Mouse (Mus musculus) frontal cortex, postnatal 25 days (tissue): ENCODE measurements around the gene Cep57l1.

Experiments
- DNase-seq, 2 experiments: peaks; one replicate each; pipeline ENCODE4 v3.0.0; 2022; ENCODE audit warnings: low spot score in 2 of 2

Gene Cep57l1

GRCm38 (mm10) chr10:41816516-41816915, 6.8 kb upstream of the Cep57l1 start:
- no peak for DNase-seq

GRCm38 (mm10) chr10:41814305-41814853, 4.7 kb upstream of the Cep57l1 start:
- no peak for DNase-seq

DNA sequence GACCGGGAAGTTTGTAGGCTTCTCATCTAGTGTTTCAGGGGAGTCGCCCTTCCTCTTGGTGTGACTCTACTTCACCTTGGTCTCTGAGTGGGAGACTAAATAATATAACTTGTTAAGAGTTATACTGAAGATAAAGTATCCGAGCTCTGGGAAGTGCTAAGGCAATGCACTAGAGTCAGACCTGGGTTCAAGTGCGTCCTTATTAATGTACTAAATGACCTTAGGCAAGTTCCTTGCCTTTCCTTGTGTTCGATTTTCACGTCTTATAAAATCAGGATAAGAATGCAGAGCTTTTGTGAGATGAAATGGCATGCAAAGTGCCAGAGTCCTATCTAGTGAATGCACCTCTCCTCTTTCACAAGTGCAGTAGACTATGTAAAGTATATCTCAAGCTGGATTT, 2.9 kb upstream of the Cep57l1 start:
- no peak for DNase-seq

DNA sequence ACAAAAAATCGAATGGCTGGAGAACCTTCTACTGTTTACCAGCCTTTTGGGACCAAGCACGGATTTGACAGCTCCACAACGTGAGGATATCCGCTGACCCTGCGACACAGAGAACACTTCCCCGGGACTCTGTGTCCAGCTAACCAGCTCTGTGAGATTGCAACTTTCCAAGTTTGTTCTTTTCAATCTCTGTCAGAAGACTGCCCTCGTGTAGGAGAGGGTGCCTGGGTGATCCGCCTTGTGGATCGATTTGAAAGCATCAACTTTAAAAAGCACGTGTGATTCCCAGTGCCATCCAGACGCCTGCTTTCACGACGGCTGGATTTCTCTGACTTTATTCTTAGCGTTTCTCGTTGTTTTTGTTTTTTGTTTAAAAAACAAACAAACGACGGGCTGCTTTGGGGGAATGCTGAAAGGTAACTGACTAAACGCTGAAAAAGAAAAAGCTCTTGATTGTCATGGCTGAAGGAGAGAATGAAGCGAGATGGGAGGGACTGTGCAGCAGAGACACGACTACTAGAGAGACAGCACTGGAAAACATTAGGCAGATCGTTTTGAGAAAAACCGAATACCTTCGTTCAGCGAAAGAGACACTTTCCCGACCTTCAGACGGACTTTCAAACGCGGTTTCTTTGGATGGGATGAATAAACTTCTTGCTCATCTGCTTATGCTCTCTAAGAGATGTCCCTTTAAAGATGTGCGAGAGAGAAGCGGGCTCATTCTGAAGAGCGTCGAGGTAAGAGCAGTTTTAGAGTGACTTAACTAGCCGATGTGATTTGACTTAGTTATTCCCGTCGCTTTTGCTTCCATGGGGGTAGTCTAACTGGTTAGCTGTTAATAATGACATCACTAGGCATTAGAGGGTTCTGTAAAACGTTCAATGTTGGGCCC, 1.1 kb upstream of the Cep57l1 start:
- DNase-seq, result no peak

GRCm38 (mm10) chr10:41809080-41809770, 446 bp downstream of the Cep57l1 start:
- peak in 1 of 2 experiments; percentile 83 for DNase-seq

- DNase-seq, result no peak
Measured at GRCm38 (mm10) chr10:41805729-41806355, 3.8 kb downstream of the Cep57l1 start.

- DNase-seq, result no peak
Measured at GRCm38 (mm10) chr10:41804711-41805110, 5.0 kb downstream of the Cep57l1 start.

DNA sequence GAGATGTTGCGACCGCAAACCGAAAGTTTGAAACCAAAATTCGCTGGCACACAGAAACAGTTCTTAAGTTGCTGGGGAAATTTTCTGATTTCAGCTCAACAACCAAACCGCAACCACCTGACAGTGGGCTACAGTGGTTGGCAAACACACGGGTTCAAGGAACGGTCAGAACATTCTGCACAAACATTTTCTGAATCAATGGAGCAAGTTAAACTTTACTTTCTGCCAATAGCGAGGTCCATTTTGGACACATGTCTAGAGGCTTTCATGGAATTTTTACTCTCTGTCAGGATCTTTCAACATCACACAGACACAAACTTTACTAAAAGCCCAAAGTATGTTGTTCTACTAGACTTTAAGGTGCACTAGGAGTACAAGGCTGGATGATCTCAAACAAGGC, 6.2 kb downstream of the Cep57l1 start:
- DNase-seq, result no peak

GRCm38 (mm10) chr10:41797253-41797652, 12.4 kb downstream of the Cep57l1 start:
- DNase-seq, result no peak

- no peak for DNase-seq
Measured at GRCm38 (mm10) chr10:41792375-41792774, 17.3 kb downstream of the Cep57l1 start.

DNA sequence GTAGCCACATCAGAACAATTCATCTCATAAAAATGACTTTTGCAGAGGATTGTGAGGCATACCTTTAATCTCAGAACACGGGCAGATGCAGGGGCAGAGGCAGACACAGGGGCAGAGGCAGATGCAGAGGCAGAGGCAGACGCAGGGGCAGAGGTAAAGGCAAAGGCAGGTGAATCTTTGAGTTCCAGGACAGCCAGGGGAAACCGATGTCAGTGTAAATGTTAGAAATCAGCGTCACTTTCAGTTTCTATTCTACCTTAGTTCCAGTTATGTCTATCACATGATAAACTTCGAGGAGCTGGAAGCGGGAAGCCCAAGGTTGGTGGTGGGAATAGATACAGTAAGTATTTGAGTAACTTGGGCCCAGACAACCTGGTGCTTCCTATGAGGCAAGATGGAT, 42.4 kb downstream of the Cep57l1 start:
- no peak for DNase-seq

DNA sequence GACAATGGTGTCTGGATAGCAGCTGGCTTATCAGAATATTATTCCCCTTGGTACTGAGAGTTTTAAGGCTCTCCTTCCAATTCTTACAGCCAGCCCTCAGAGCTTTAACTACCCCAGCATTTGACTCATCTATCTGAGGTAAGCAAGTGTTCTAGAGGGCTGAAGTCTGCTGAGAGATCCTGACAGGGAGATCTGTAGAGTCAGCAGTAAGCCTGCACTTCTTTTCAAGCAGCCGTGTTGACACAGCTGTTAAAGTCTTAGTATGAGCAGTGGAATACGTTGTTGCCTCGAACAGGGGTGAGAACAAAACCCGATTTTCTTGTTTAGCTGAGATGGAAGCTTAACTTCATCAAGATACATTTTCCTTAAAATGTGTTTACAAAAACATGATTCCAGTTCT, 43.4 kb downstream of the Cep57l1 start:
- no peak for DNase-seq

DNA sequence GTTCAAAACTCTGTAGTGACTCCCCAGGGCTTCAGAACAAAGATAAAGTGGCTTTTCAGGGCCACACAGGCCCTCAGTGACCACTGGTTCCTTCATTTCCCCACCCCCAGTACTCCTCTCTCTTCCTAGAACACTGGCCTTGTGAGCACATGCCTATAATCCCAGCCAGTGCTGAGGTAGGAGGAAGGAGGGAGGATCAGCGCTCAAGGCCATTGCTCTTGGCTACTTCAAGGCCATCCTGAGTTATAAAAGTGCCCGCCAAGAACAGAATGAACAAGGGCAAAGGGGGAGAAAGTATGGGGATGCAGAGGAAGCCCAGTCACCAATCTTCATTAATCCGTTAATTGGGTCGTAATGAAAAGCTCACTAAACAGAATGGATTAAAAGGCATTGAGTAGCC, 44.1 kb downstream of the Cep57l1 start:
- DNase-seq, result no peak

GRCm38 (mm10) chr10:41763741-41764385, 45.8 kb downstream of the Cep57l1 start:
- no peak for DNase-seq

- DNase-seq, result no peak
Measured at GRCm38 (mm10) chr10:41760866-41761265, 48.8 kb downstream of the Cep57l1 start.

- DNase-seq, result no peak
Measured at GRCm38 (mm10) chr10:41758041-41758440, 51.6 kb downstream of the Cep57l1 start.

GRCm38 (mm10) chr10:41757226-41757625, 52.4 kb downstream of the Cep57l1 start:
- DNase-seq, result no peak

GRCm38 (mm10) chr10:41751867-41752480, 57.7 kb downstream of the Cep57l1 start:
- no peak for DNase-seq

GRCm38 (mm10) chr10:41749306-41749705, 60.4 kb downstream of the Cep57l1 start:
- no peak for DNase-seq

DNA sequence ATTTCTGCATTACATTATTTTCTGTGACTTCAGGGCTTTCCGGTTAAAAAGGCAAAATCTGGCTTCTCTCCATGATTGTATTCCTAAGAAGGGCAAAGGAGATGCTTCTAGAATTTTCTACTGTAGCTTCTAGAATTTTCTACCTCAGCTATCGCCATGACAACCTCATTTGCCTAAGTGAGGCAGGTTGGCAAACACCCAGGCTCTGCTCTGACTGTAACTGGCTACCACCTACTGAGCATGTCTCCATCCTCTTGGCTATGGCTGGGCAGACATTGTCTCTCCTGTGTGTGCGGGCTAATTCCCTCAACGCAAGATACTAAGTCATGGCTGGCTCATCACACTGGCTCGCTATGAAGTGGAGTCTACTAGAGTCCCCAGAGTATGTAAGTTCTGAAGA, 63.1 kb downstream of the Cep57l1 start:
- DNase-seq, result peak; percentile 12 to 32

GRCm38 (mm10) chr10:41744006-41744405, 65.7 kb downstream of the Cep57l1 start:
- DNase-seq, result no peak
